Mouse (Mus musculus) hindbrain, postnatal 0 days (tissue): ENCODE results near the gene 4933415A04Rik. TPM values are rescaled to one million over a fixed set of nuclear protein-coding genes. Genes with fewer than 3 reads are reported as not detected.

ENCODE experiments used
- ATAC-seq: fragments of 200-750 bp; cut with Nextera tagmentation; 2 replicates; pipeline ENCODE4 v1.8.0; 2017; ENCODE audit warnings: mild to moderate bottlenecking, moderate TSS enrichment, moderate library complexity
- DNase-seq: peaks from one replicate; pipeline ENCODE4 v3.0.0-alpha.2; 2015; ENCODE audit warnings: low spot score
- H3K27ac ChIP-seq: fragments of 300-500 bp; sonication (generic); 2 replicates; pipeline ENCODE4 v1.5.1; 2014; ENCODE audit warnings: mild to moderate bottlenecking
- H3K27me3 ChIP-seq: fragments of 300-500 bp; sonication (generic); 2 replicates; pipeline ENCODE4 v1.6.1; 2014; ENCODE audit warnings: low read length, mixed read lengths; ENCODE audit not compliant: insufficient read depth
- H3K36me3 ChIP-seq: fragments of 300-500 bp; sonication (generic); 2 replicates; pipeline ENCODE4 v1.6.1; 2014; ENCODE audit warnings: low read length, mixed read lengths; ENCODE audit not compliant: insufficient read depth
- H3K4me1 ChIP-seq: fragments of 300-500 bp; sonication (generic); 2 replicates; pipeline ENCODE4 v1.6.1; 2014; ENCODE audit warnings: antibody characterized with exemption, low read length, mixed read lengths; ENCODE audit not compliant: insufficient read depth
- H3K4me2 ChIP-seq: fragments of 300-500 bp; sonication (generic); 2 replicates; pipeline ENCODE4 v1.6.1; 2014; ENCODE audit warnings: low read depth, mild to moderate bottlenecking, low read length, moderate library complexity, mixed read lengths
- H3K4me3 ChIP-seq: fragments of 300-500 bp; sonication (generic); 2 replicates; pipeline ENCODE4 v1.5.1; 2014; ENCODE audit warnings: low read length
- H3K9ac ChIP-seq: fragments of 300-500 bp; sonication (generic); replicated peaks from 2 replicates; pipeline ENCODE4 v1.6.1; 2014; ENCODE audit warnings: mild to moderate bottlenecking, low read length, moderate library complexity, mixed read lengths
- H3K9me3 ChIP-seq: fragments of 300-500 bp; sonication (generic); 2 replicates; pipeline ENCODE4 v1.6.1; 2016; ENCODE audit warnings: low read length, mixed read lengths
- CTCF ChIP-seq: IDR thresholded peaks from 2 replicates; pipeline ENCODE4 v1.5.1; 2016; ENCODE audit warnings: antibody characterized with exemption, control low read depth, low read depth
- WGBS: fragments of 180-500 bp; shearing (Covaris S2); extraction: QIAGEN DNeasy Blood & Tissue Kit; methylation state at CpG from one replicate; pipeline ENCODE4 v1.1.7; 2014; 5-methylcytosine and 5-hydroxymethylcytosine counted together
- polyA plus RNA-seq: library from polyadenylated mRNA; unstranded; fragments of >200 nt; fragmentation: Nextera tagmentation; extraction: Ambion mirVana; gene quantifications from 2 replicates; pipeline ENCODE4 v1.2.1, GENCODE M21; 2015
- total RNA-seq: library from RNA; depleted of rRNA; stranded (reverse); fragments of >200 nt; gene quantifications from 2 replicates; pipeline ENCODE4 v1.2.3, GENCODE M21; 2014

The 4933415A04Rik gene
- total and polyA plus RNA-seq, 2 experiments from 2014 or later = 0.99 to 2.9 TPM

DNA sequence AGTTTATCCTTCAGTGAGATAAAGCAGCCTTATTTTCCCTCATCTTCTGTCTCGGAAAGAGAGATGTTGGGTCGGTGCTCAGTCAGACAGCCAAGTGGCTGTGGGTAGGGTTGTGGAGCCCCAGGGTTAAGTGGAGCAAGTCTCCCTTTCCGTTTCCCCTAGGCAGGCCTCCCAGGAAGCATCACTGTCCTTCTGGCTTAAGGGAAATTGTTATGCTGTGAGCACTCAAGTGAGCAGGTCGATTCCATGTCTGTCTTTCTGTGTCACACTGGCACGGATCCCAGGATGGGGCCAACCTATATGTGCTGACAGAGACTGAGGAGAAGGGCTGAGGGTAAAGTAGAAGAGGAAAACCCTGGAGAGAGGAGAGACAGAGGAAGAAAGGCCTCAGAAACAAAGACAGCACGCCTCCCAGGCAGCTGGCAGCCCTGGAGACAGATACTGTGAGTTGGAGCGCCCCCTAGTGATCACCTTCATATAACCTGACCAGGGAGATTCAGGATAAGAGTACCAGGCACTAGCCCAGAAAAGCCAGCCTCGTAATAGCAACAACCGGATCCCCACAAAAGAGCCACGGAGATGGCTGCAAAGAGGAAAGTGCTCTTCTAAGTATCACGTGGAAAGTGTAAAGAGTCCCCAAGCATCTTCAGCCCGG, 26.1 kb downstream of the 4933415A04Rik start:
- WGBS = 19% methylated on average over 12 of the region's 12 CpGs
- Histone ChIP-seq H3K9ac (peak overlapping the region; percentile 43; the same call in 1 of the 2 replicates), H3K4me3 (no peak overlapping the region), H3K9me3 (no peaks in the 10 kb centered on the region), H3K27me3 (no peaks in the 10 kb centered on the region), H3K27ac (peak overlapping the region; percentile 74; the same call in 1 of the 2 replicates), H3K36me3 (no peaks in the 10 kb centered on the region), H3K4me2 (no peak overlapping the region), H3K4me1 (no peaks in the 10 kb centered on the region)
- DNase-seq (peak; percentile 95), ATAC-seq (peak; percentile 84)
- peak; percentile 86 for TF ChIP-seq CTCF

DNA sequence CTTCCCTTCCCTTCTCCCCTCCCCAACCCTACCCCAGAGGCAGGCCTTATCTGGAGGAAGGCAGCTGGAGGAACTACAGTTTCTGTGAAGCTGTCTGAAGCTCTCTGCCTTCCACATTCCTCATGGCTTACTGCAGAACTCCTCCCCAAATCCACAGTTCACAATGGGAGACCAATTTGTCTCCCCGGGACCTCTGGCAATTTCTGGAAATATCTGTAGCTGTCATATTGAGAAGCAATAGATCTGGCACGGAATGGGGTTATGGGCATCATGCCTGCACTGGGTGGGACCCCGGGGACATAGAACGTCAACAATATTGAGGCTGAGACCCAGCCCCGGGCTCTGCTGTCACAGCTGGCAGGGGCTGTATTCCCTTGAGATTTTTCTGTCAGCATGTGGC, 31.1 kb downstream of the 4933415A04Rik start:
- Histone ChIP-seq H3K9ac (no peak overlapping the region), H3K4me2 (no peak overlapping the region), H3K4me3 (no peak overlapping the region), H3K36me3 (no peaks in the 10 kb centered on the region), H3K27ac (peak overlapping the region; percentile 27; the same call in 1 of the 2 replicates), H3K4me1 (peaks cover 5% of the 10 kb centered on the region; the same call in 1 of the 2 replicates), H3K9me3 (no peaks in the 10 kb centered on the region), H3K27me3 (no peaks in the 10 kb centered on the region)
- WGBS = 21% methylated on average over 5 of the region's 5 CpGs
- DNase-seq (peak; percentile 44), ATAC-seq (peak; percentile 53)
- TF ChIP-seq CTCF = no peak

DNA sequence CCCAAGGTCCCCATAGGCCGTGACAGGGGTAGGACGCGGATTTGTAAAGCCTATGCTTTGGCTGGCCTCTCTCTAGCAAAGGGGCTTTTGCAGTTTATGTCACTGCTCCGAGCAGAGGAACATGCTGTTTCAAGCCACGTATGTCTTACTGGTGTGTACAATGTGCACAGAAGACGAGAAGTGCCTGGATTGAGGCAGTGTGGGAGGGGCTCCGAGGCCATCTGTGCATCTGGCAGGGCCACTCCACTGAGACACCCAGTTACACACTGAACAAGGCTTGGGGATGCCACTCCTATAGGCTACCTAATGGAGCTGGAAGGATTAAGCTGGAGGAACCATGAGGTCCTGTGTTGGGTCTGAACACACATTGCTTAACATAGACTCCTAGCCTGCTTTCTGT, 31.6 kb downstream of the 4933415A04Rik start:
- Histone ChIP-seq H3K4me1 (peaks cover 5% of the 10 kb centered on the region; the same call in 1 of the 2 replicates), H3K9me3 (no peaks in the 10 kb centered on the region), H3K27me3 (no peaks in the 10 kb centered on the region), H3K36me3 (no peaks in the 10 kb centered on the region), H3K27ac (peak overlapping the region; percentile 27; the same call in 1 of the 2 replicates), H3K4me2 (no peak overlapping the region), H3K9ac (no peak overlapping the region), H3K4me3 (no peak overlapping the region)
- no peak for TF ChIP-seq CTCF
- peak; percentile 16 for DNase-seq
- WGBS = 24% methylated on average over 7 of the region's 7 CpGs
- peak; percentile 62 for ATAC-seq

DNA sequence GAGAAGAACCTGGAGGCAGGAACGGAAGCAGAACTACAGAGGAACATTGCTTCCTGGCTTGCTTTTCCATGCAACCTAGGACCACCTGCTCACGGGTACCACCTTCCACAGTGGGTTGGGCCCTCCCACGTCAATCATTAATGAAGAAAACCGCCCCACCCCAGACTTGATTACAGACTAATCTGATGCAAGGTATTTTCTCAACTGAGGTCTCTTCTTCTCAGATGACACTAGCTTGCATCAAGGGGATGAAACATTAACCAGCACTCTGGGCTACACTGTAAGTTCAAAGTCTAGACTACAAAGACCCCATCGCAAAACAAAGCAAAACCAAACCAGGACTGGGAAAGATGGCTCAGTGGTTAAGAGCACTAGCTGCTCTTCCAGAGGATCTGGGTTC, 34.9 kb downstream of the 4933415A04Rik start:
- H3K4me2 ChIP-seq = no peak overlapping the region
- DNase-seq (no peak), ATAC-seq (no peak)
- no peaks in the 10 kb centered on the region for H3K27me3 ChIP-seq
- no peak for TF ChIP-seq CTCF
- no peak overlapping the region for H3K9ac ChIP-seq
- H3K4me3 ChIP-seq = no peak overlapping the region
- WGBS = 86% methylated on average over 5 of the region's 5 CpGs
- H3K36me3 ChIP-seq = no peaks in the 10 kb centered on the region
- H3K4me1 ChIP-seq = peaks cover 11% of the 10 kb centered on the region
- H3K27ac ChIP-seq = no peak overlapping the region
- no peaks in the 10 kb centered on the region for H3K9me3 ChIP-seq

DNA sequence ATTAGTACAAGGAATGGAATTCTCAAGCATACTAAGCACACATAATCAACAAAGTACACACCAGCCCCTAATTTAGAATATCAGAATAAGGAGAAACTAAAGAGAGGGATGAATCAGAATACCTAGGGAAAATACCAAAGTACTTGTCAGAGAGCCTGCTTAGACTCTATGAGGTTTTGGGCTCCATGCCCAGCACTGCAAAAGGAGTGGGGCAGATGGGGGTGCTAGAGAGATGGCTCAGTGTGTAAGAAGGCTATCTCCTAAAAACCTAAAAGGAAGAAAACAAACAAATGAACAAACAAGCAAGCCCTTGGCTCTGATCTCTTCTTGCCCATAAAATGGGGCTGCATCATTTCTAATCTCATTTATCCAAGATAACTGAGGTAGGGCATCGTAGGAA, 37.5 kb downstream of the 4933415A04Rik start:
- WGBS = 87% methylated on average over 1 of the region's 1 CpGs
- Histone ChIP-seq H3K9me3 (no peaks in the 10 kb centered on the region), H3K9ac (no peak overlapping the region), H3K27ac (no peak overlapping the region), H3K36me3 (no peaks in the 10 kb centered on the region), H3K27me3 (no peaks in the 10 kb centered on the region), H3K4me2 (no peak overlapping the region), H3K4me3 (no peak overlapping the region), H3K4me1 (peaks cover 13% of the 10 kb centered on the region)
- TF ChIP-seq CTCF = no peak
- DNase-seq (no peak), ATAC-seq (no peak)

GRCm38 (mm10) chr11:43626300-43626926, 39.6 kb downstream of the 4933415A04Rik start:
- Histone ChIP-seq H3K27ac (peak overlapping the region; percentile 64), H3K36me3 (no peaks in the 10 kb centered on the region), H3K4me2 (peak overlapping the region; percentile 51), H3K4me3 (peak overlapping the region; percentile 1), H3K9me3 (no peaks in the 10 kb centered on the region), H3K4me1 (peaks cover 13% of the 10 kb centered on the region), H3K27me3 (no peaks in the 10 kb centered on the region), H3K9ac (peak overlapping the region; percentile 41)
- 8% methylated on average over 12 of the region's 12 CpGs for WGBS
- DNase-seq (peak; percentile 65), ATAC-seq (peak; percentile 64)
- no peak for TF ChIP-seq CTCF
